Mouse (Mus musculus): ENCODE measurements around the gene Rhbdl1. TPM values are rescaled to one million over a fixed set of nuclear protein-coding genes. Genes with fewer than 3 reads are reported as not detected.

Gene Rhbdl1
- polyA plus RNA-seq, 1 experiment from 2014 or later: 0.48 TPM

GRCm38 (mm10) chr17:25791320-25791842, 45.7 kb downstream of the Rhbdl1 start:
- Histone ChIP-seq H3K27me3 (no peaks in the 10 kb centered on the region), H3K4me1 (replicated peaks) (peaks cover 49% of the 10 kb centered on the region), H3K27ac (replicated peaks) (peak overlapping the region; percentile 89), H3K9me3 (replicated peaks) (no peaks in the 10 kb centered on the region), H3K4me3 (replicated peaks) (peak overlapping the region; percentile 84), H3K36me3 (replicated peaks) (peaks cover 13% of the 10 kb centered on the region), H3K9ac (peak overlapping the region; percentile 68), H3K4me2 (peak overlapping the region; percentile 95)
- no peak for ATAC-seq (ENCODE audit: insufficient read depth)
- WGBS (ENCODE audit: insufficient replicate concordance): 33% methylated on average over 19 of the region's 19 CpGs

- 73% methylated on average over 9 of the region's 9 CpGs for WGBS (ENCODE audit: insufficient replicate concordance)
- H3K27me3 ChIP-seq: no peaks in the 10 kb centered on the region
- peaks cover 24% of the 10 kb centered on the region for H3K36me3 ChIP-seq (replicated peaks)
- no peaks in the 10 kb centered on the region for H3K9me3 ChIP-seq (replicated peaks)
- H3K4me2 ChIP-seq: no peak overlapping the region
- no peak overlapping the region for H3K27ac ChIP-seq (replicated peaks)
- H3K4me1 ChIP-seq (replicated peaks): peaks cover 35% of the 10 kb centered on the region
- no peak overlapping the region for H3K4me3 ChIP-seq (replicated peaks)
- no peak overlapping the region for H3K9ac ChIP-seq
- ATAC-seq (ENCODE audit: insufficient read depth): no peak
Measured at GRCm38 (mm10) chr17:25786781-25787504, 50.2 kb downstream of the Rhbdl1 start.

- Histone ChIP-seq H3K27ac (replicated peaks) (peak within 1 kb of the TSS; percentile 74), H3K36me3 (replicated peaks) (peaks cover 30% of the 10 kb centered on the region), H3K4me2 (peak within 1 kb of the TSS; percentile 87), H3K9me3 (replicated peaks) (no peaks in the 10 kb centered on the region), H3K27me3 (no peaks in the 10 kb centered on the region), H3K4me3 (replicated peaks) (peak within 1 kb of the TSS; percentile 80), H3K9ac (peak within 1 kb of the TSS; percentile 68), H3K4me1 (replicated peaks) (peaks cover 28% of the 10 kb centered on the region)
- no peak for ATAC-seq (ENCODE audit: insufficient read depth)
- WGBS (ENCODE audit: insufficient replicate concordance): 71% methylated on average over 3 of the region's 3 CpGs
Measured at GRCm38 (mm10) chr17:25786280-25786679, 50.8 kb downstream of the Rhbdl1 start, which contains the start of gene Ccdc78. Gene Ccdc78 (plus strand): TSS chr17:25786580.

- H3K9ac ChIP-seq: peak within 1 kb of the TSS; percentile 68
- H3K27ac ChIP-seq (replicated peaks): peak within 1 kb of the TSS; percentile 74
- H3K36me3 ChIP-seq (replicated peaks): peaks cover 40% of the 10 kb centered on the region
- peak within 1 kb of the TSS; percentile 87 for H3K4me2 ChIP-seq
- no peaks in the 10 kb centered on the region for H3K27me3 ChIP-seq
- H3K4me3 ChIP-seq (replicated peaks): peak within 1 kb of the TSS; percentile 80
- under 1% methylated on average over 23 of the region's 23 CpGs for WGBS (ENCODE audit: insufficient replicate concordance)
- H3K9me3 ChIP-seq (replicated peaks): no peaks in the 10 kb centered on the region
- peak; percentile 86 for ATAC-seq (ENCODE audit: insufficient read depth)
- H3K4me1 ChIP-seq (replicated peaks): peaks cover 19% of the 10 kb centered on the region
Measured at GRCm38 (mm10) chr17:25785281-25785745, 51.8 kb downstream of the Rhbdl1 start, which contains the start of gene Haghl. Gene Haghl (minus strand): TSS chr17:25785673.

Small RNA genes lying within 50 kb of the gene (microRNA-seq; reads per million reads assigned to microRNA genes)
- 0.76 reads per million for gene Mir3082

Other genes starting within 250 kb of the Rhbdl1 start
- gene Gng13, start 120.1 kb downstream of the Rhbdl1 start, polyA plus RNA-seq (2015; fragmentation: Nextera tagmentation; extraction: Ambion mirVana): not detected in 2 replicates
- 21.1 and 24.2 TPM in 2 replicates for gene Chtf18, start 109.9 kb downstream of the Rhbdl1 start, polyA plus RNA-seq (2015; fragmentation: Nextera tagmentation; extraction: Ambion mirVana)
- gene Rpusd1, start 109.6 kb downstream of the Rhbdl1 start, polyA plus RNA-seq (2015; fragmentation: Nextera tagmentation; extraction: Ambion mirVana): 6.4 and 6.6 TPM in 2 replicates
- not detected in 2 replicates for gene Mslnl, start 101.3 kb downstream of the Rhbdl1 start, polyA plus RNA-seq (2015; fragmentation: Nextera tagmentation; extraction: Ambion mirVana)
- 2.5 and 2.7 TPM in 2 replicates for gene Msln, start 82.9 kb downstream of the Rhbdl1 start, polyA plus RNA-seq (2015; fragmentation: Nextera tagmentation; extraction: Ambion mirVana)
- 13.2 and 14.8 TPM in 2 replicates for gene Narfl, start 63.5 kb downstream of the Rhbdl1 start, polyA plus RNA-seq (2015; fragmentation: Nextera tagmentation; extraction: Ambion mirVana)
- 5.6 and 7.4 TPM in 2 replicates for gene Haghl, start 51.6 kb downstream of the Rhbdl1 start, polyA plus RNA-seq (2015; fragmentation: Nextera tagmentation; extraction: Ambion mirVana)
- 0.03 and 0.07 TPM in 2 replicates for gene Ccdc78, start 50.7 kb downstream of the Rhbdl1 start, polyA plus RNA-seq (2015; fragmentation: Nextera tagmentation; extraction: Ambion mirVana)
- gene Fam173a, start 44.4 kb downstream of the Rhbdl1 start, polyA plus RNA-seq (2015; fragmentation: Nextera tagmentation; extraction: Ambion mirVana): 54.9 and 59.6 TPM in 2 replicates
- not detected in 2 replicates for gene AC134908.4, start 41.6 kb downstream of the Rhbdl1 start, polyA plus RNA-seq (2015; fragmentation: Nextera tagmentation; extraction: Ambion mirVana)
- 15.5 and 18.2 TPM in 2 replicates for gene Metrn, start 40.2 kb downstream of the Rhbdl1 start, polyA plus RNA-seq (2015; fragmentation: Nextera tagmentation; extraction: Ambion mirVana)
- 0.07 and 0.12 TPM in 2 replicates for gene Fbxl16, start 28.2 kb downstream of the Rhbdl1 start, polyA plus RNA-seq (2015; fragmentation: Nextera tagmentation; extraction: Ambion mirVana)
- gene Wdr24, start 13.7 kb downstream of the Rhbdl1 start, polyA plus RNA-seq (2015; fragmentation: Nextera tagmentation; extraction: Ambion mirVana): 11.7 and 13.0 TPM in 2 replicates
- 19.6 and 25.2 TPM in 2 replicates for gene Jmjd8, start 8.4 kb downstream of the Rhbdl1 start, polyA plus RNA-seq (2015; fragmentation: Nextera tagmentation; extraction: Ambion mirVana)
- 114 and 130 TPM in 2 replicates for gene Stub1, start 3.9 kb downstream of the Rhbdl1 start, polyA plus RNA-seq (2015; fragmentation: Nextera tagmentation; extraction: Ambion mirVana)
- gene Gm20683, start 4.5 kb upstream of the Rhbdl1 start, polyA plus RNA-seq (2015; fragmentation: Nextera tagmentation; extraction: Ambion mirVana): 0.46 and 0.52 TPM in 2 replicates
- gene Rhot2, start 7.6 kb upstream of the Rhbdl1 start, polyA plus RNA-seq (2015; fragmentation: Nextera tagmentation; extraction: Ambion mirVana): 10.8 and 12.6 TPM in 2 replicates
- gene Wdr90, start 24.2 kb upstream of the Rhbdl1 start, polyA plus RNA-seq (2015; fragmentation: Nextera tagmentation; extraction: Ambion mirVana): 8.1 and 9.3 TPM in 2 replicates
- gene Mcrip2, start 31.5 kb upstream of the Rhbdl1 start, polyA plus RNA-seq (2015; fragmentation: Nextera tagmentation; extraction: Ambion mirVana): 37.3 and 39.3 TPM in 2 replicates
- 46.4 and 49.4 TPM in 2 replicates for gene Mettl26, start 37.8 kb upstream of the Rhbdl1 start, polyA plus RNA-seq (2015; fragmentation: Nextera tagmentation; extraction: Ambion mirVana)
- gene Wfikkn1, start 43.6 kb upstream of the Rhbdl1 start, polyA plus RNA-seq (2015; fragmentation: Nextera tagmentation; extraction: Ambion mirVana): 0.35 and 0.59 TPM in 2 replicates
- gene Rab40c, start 82.4 kb upstream of the Rhbdl1 start, polyA plus RNA-seq (2015; fragmentation: Nextera tagmentation; extraction: Ambion mirVana): 6.6 and 8.4 TPM in 2 replicates
- gene Pigq, start 107.6 kb upstream of the Rhbdl1 start, polyA plus RNA-seq (2015; fragmentation: Nextera tagmentation; extraction: Ambion mirVana): 156 and 174 TPM in 2 replicates
- 6.1 and 6.7 TPM in 2 replicates for gene Nhlrc4, start 107.7 kb upstream of the Rhbdl1 start, polyA plus RNA-seq (2015; fragmentation: Nextera tagmentation; extraction: Ambion mirVana)
- 0.23 and 0.37 TPM in 2 replicates for gene A930017K11Rik, start 115.3 kb upstream of the Rhbdl1 start, polyA plus RNA-seq (2015; fragmentation: Nextera tagmentation; extraction: Ambion mirVana)
- gene Capn15, start 148.5 kb upstream of the Rhbdl1 start, polyA plus RNA-seq (2015; fragmentation: Nextera tagmentation; extraction: Ambion mirVana): 9.7 and 11.4 TPM in 2 replicates
- gene Rab11fip3, start 232.3 kb upstream of the Rhbdl1 start, polyA plus RNA-seq (2015; fragmentation: Nextera tagmentation; extraction: Ambion mirVana): 2.1 and 2.3 TPM in 2 replicates

Data from liver, embryonic 15.5 days (tissue).